Mouse (Mus musculus) activated CD4-positive, CD25-positive, alpha-beta regulatory T cell, adult 4 months (primary cell): Measurements from ENCODE around the gene Hcfc2. TPM values are rescaled to one million over a fixed set of nuclear protein-coding genes. Genes with fewer than 3 reads are reported as not detected.

Experiments
- ATAC-seq: one replicate; pipeline ENCODE4 v1.8.0; 2017
- polyA plus RNA-seq, 2 experiments: library from polyadenylated mRNA; unstranded; fragments of 100-300 nt; shearing (Covaris generic); gene quantifications; one replicate each; pipeline ENCODE4 v1.2.1; 2017

Hcfc2 gene
- polyA plus RNA-seq, 2 experiments from 2014 or later, result 23.2 to 23.6 TPM

DNA sequence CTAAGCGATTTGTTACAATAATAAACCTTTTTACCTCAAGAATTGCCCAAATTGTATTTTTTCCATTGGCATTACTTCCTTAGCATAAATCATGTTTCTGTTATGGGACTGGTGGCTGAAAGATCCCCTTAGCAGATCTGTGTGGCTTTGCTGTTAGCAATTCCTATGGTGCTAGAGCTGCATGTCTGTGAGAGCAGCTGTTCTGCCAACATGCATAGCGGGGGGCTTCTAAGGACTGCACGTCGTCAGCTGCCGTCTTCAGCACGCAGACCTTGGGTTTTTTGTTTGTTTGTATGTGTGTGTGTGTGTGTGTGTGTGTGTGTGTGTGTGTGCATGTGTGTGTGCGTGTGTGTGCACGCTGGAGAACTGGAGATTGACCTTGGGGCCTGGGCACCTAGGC is 45.4 kb downstream of the Hcfc2 start:
- no peak for ATAC-seq

DNA sequence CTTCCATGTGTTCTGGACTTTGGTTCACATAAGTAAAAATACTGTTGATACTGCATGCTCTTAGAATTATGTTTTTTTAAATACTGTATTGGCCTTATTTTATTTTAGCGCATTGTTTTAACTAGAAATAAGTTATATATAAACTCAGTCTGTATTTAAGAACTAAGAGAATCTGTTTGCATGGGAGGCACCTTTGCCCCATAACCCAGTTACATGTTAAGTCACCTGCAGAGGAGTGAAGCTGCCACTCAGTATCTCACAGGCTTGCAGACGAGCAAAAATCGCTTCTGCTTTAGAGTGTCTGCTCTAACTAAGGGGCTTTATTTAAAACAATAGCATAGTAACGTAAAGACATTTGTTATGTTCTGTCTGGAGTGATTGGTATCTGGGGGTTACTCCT is 45.9 kb downstream of the Hcfc2 start:
- ATAC-seq, result no peak

DNA sequence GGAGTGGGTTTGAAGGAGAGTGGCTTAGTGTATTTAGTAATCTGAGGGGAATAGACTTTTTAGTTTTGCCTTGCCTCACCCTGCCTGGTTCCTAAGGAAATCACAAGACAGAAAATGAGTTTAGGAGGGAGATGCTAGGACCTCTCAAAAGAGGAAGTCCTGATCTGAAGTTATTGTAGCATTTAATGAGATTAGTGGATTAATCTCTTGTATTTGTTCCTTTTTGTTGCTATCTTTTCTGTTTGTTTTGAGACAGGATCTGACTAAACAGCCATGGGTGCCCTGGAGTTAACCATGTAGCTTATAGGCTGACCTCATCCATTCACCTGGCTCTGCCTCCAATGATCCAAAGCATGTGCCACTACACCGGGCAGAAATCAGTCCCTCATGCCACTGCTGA is 46.6 kb downstream of the Hcfc2 start:
- ATAC-seq, result no peak

DNA sequence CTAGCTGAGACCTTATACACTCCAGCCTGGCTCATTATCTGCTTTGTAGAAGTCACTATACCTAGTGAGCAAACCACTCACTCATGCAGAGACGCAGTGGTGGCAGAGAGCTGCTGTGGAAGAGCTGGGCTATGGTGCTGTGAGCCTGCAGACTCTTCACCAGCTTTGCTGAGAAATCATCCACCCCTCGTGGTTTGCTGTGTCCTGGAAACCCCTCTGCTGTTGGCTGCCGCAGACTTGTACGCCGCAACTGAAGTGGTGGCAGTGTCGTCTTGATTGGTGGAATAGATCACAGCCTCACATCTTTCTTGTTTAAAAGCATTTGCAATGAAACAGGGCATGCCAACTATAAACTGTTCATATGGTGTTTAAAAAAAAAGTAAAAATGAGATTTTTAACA is 48.3 kb downstream of the Hcfc2 start:
- no peak for ATAC-seq

- ATAC-seq, result no peak
These were observed 49.3 kb downstream of the Hcfc2 start for GRCm38 (mm10) chr10:82745301-82745700.

- no peak for ATAC-seq
These were observed 51.3 kb downstream of the Hcfc2 start for GRCm38 (mm10) chr10:82746988-82747850.

- ATAC-seq, result no peak
These were observed 54.8 kb downstream of the Hcfc2 start for GRCm38 (mm10) chr10:82750778-82751177.

DNA sequence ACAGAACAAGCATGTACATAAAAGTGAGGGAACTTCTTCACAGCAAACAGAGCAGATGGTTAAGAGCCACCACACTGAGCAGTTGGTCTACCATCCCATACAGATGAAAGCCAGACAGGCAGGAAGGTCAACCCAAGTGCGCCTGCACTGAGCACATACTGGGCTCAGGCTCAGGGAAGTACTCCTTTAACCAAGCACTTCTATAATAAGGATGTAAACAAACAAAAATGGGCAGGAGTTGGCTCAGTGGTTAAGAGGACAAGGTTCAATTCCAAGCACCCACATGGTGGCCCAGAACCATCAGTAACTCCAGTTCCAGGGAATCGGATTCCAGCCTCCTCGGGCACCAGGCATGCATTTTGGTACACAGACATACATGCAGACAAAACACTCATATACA is 57.0 kb downstream of the Hcfc2 start:
- no peak for ATAC-seq

GRCm38 (mm10) chr10:82754642-82755041 is 58.7 kb downstream of the Hcfc2 start:
- ATAC-seq, result no peak

DNA sequence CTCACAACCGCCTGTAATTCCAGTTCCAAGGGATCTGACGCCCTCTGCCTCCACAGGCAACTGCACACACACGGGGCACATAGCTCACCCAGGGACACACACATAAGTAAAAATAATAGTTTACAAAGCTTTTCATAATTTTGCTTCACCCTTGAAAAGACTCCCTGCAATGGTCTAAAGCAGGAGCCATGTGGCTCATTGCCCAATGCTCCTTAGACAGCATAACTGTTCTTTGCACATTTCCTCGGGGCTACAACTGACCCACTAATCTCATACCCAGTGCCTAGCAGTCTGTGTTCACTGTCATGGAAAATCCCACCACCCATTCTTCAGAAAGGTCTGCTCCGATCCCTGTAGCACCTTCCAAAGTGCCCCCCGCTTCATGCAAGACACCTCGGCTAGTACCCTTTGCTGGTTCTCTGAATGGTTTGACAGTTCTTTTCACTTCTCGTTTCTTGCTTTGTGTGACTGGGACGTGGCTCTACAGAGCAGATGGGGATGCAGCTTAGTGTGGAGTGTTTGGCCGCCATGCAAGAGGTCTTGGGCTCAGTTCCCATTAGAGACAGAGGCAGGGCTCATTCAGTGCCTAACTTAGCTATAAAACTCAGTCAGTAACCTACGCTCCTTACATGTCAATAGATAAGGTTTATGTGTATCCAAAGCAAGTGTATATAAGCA is 59.4 kb downstream of the Hcfc2 start:
- no peak for ATAC-seq

GRCm38 (mm10) chr10:82756466-82756865 is 60.5 kb downstream of the Hcfc2 start:
- ATAC-seq, result no peak

GRCm38 (mm10) chr10:82757341-82757740 is 61.4 kb downstream of the Hcfc2 start:
- ATAC-seq, result no peak

DNA sequence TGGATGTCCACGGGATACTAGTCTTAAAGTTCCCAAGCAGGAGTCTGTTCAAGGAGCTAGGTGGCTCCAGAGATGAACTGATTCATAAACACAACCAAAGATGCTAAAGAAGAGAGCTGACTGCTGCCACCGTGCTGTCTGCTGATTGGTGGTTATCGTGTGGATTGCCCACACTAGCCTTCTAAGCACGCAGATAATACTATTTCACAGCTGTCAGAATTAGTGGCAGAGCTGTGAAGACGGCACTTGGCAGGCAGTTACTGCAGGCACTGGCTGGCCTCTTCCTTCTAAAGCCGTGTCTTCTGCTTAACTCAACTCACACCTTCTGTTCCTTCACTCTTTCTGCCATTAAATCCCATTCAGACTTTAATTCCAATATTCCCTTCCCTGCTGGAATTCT is 62.4 kb downstream of the Hcfc2 start:
- ATAC-seq, result no peak

GRCm38 (mm10) chr10:82758878-82759277 is 62.9 kb downstream of the Hcfc2 start:
- ATAC-seq, result no peak

DNA sequence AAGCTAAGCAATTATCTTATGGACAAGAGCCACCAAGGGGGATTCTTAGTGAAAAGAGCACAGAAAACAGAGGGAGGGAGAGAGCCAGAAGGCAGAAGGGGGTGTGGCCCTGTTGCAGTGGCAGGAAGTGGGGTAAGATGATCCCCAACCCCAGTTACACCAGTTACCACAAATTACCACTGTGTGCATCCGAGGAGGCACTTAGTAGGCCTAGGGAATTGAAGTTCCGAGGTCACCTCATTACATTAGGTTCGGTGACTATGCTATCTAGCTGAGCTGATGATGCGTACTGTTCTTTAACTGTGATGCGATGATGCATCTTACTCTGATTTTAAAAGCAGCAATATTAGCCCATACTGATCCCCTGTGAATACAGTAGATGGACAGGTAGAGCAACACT is 63.7 kb downstream of the Hcfc2 start:
- no peak for ATAC-seq

GRCm38 (mm10) chr10:82761037-82761811 is 65.3 kb downstream of the Hcfc2 start:
- no peak for ATAC-seq

DNA sequence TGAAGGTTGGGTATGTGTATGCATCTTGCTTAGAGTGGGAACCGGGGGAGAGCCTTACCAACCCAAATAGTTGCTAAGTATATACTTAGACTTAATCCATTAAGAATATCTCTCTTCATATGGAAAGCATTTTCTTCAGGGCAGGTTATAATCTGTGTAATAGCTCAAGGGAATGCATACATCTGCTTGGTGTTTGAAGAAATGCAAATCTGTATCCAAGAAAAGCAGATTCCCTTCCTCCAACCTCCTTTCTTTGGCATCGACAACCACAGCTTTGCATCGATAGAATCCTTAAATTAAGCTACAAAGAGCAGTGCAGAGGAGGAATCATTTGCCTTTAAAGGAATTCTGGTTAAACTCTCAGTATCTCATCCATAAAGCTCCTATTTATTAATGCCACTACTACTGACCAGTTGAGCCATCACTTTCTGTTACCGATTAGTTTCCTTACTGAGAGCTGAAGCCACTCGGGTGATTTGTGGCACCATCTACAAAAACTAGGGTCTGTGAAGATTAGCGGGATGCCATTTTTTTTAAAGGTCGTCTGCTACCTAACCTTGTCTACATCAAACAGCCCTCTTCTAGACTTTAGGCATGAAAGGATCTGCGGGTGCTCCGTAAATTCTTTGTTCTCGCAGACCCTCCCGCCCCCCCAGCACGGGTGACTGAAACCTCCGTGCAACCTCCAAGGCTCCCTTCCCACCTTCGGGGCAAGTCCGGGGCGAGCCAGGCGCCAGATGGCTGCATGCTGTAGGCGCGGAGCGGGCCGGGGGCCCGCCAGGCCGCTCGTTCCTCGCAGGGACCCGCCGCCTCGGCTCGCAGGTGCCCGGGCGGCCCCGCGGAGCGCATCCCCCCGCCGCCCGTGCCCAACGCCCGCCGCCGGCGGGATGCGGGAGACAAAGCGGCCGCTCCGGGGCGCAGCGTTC is 67.1 kb downstream of the Hcfc2 start:
- no peak for ATAC-seq

GRCm38 (mm10) chr10:82763840-82764631 is 68.1 kb downstream of the Hcfc2 start, which contains the start of gene Nfyb:
Nfyb (minus strand) TSS chr10:82764144.
- peak; percentile 96 for ATAC-seq

DNA sequence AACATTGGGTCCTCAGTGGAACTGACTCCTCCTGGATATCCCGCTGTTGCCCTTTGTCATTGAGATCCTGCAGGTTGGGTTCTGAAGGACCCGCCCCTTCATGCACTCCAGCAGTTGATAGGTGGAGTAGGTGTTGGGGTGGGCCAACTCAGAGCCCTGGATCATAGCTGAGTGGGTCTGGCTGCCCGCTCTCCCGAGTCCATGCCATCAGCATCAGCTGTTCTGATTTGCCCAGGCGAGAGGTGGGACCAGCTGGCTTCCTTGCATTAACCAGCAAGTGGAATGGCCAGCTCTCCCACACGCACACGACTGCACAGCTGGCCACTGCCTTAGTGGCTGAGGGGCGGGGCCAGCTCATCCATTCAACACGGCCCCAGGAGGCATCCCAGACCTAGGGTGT is 72.9 kb downstream of the Hcfc2 start:
- ATAC-seq, result no peak

- ATAC-seq, result no peak
These were observed 74.8 kb downstream of the Hcfc2 start for GRCm38 (mm10) chr10:82770713-82771112.

- ATAC-seq, result no peak
These were observed 75.7 kb downstream of the Hcfc2 start for GRCm38 (mm10) chr10:82771595-82772170.
